ENCODE assay signal across 18 mouse cellular contexts in genomic region chr5:122668981-122669897, GRCm38 (mm10). TPM values are rescaled to one million over a fixed set of nuclear protein-coding genes. Genes with fewer than 3 reads are reported as not detected.
DNase-seq lines count a peak whose midpoint lies in the region; ATAC-seq and TF ChIP-seq lines count a peak whose summit lies in the region.
"Had no signal": no experiment of that assay in that cellular context is flagged by ENCODE, and none has a peak within 500 bp of the region (broad histone marks: within the 10 kb centered on the region; RNA-seq: fewer than 3 reads in every experiment).

No protein-coding gene starts in this region.

- intact Hi-C loops in heart, postnatal 36 days (cut with DNase I) = no loop called here

- no peaks in the 10 kb centered on the region for H3K27me3 ChIP-seq in lung, postnatal 0 days (replicated peaks; ENCODE audit: insufficient read depth, low read length)
- H3K27me3 ChIP-seq in kidney, embryonic 15.5 days = no peaks in the 10 kb centered on the region
- no peaks in the 10 kb centered on the region for H3K27me3 ChIP-seq in neural tube, embryonic 15.5 days (replicated peaks)
- H3K27me3 ChIP-seq: hindbrain, embryonic 13.5 days; limb, embryonic 13.5 days had no signal

- no peak for TF ChIP-seq CTCF in lung, postnatal 0 days (IDR thresholded peaks at IDR 0.05)
- TF ChIP-seq CTCF in bone marrow macrophage, adult 2 months (IDR thresholded peaks at IDR 0.05; ENCODE audit: low read depth, low read length) = no peak

- H3K9ac ChIP-seq in lung, postnatal 0 days (replicated peaks; ENCODE audit: low read depth) = no peak overlapping the region
- H3K9ac ChIP-seq in kidney, embryonic 15.5 days = no peak overlapping the region
- no peak overlapping the region for H3K9ac ChIP-seq in neural tube, embryonic 15.5 days (replicated peaks)
- H3K9ac ChIP-seq: hindbrain, embryonic 13.5 days; limb, embryonic 13.5 days had no signal

- H3K4me2 ChIP-seq in lung, postnatal 0 days (replicated peaks; ENCODE audit: low read depth, low read length) = no peak overlapping the region
- no peak overlapping the region for H3K4me2 ChIP-seq in kidney, embryonic 15.5 days
- no peak overlapping the region for H3K4me2 ChIP-seq in neural tube, embryonic 15.5 days
- H3K4me2 ChIP-seq: hindbrain, embryonic 13.5 days; limb, embryonic 13.5 days had no signal

- H3K9me3 ChIP-seq in lung, postnatal 0 days (ENCODE audit: low read length) = no peaks in the 10 kb centered on the region
- no peaks in the 10 kb centered on the region for H3K9me3 ChIP-seq in kidney, embryonic 15.5 days (replicated peaks)
- no peaks in the 10 kb centered on the region for H3K9me3 ChIP-seq in neural tube, embryonic 15.5 days (replicated peaks)
- H3K9me3 ChIP-seq: heart, embryonic 10.5 days; hindbrain, embryonic 13.5 days; limb, embryonic 13.5 days had no signal

- ATAC-seq in lung, postnatal 0 days = peak; percentile 28; the same call in 1 of the 2 replicates
- no peak for ATAC-seq in kidney, embryonic 15.5 days (replicated peaks; ENCODE audit: low FRiP score)
- no peak for ATAC-seq in neural tube, embryonic 15.5 days (ENCODE audit: low FRiP score)
- ATAC-seq: midbrain, embryonic 16.5 days had no signal

- peak; percentile 30 for DNase-seq in lung, postnatal 0 days (ENCODE audit: low spot score)
- no peak for DNase-seq in lung, postnatal 10 days
- peak; percentile 45 for DNase-seq in naive thymus-derived CD4-positive, alpha-beta T cell, adult 2 months (ENCODE audit: low read depth)
- DNase-seq in heart, postnatal 36 days = no peak
- DNase-seq in adrenal gland, adult 2 months = no peak
- DNase-seq: adrenal gland, postnatal 36 days; cerebellum, postnatal 10 days; embryo, embryonic 11 days; retina, postnatal 1 day; right cerebral cortex, postnatal 4 days; thymus, postnatal 4 days had no signal

- H3K4me3 ChIP-seq in lung, postnatal 0 days (ENCODE audit: low read depth, low read length) = no peak overlapping the region
- H3K4me3 ChIP-seq in bone marrow macrophage, adult 2 months (ENCODE audit: insufficient read depth, low read length) = no peak overlapping the region
- H3K4me3 ChIP-seq in kidney, embryonic 15.5 days (replicated peaks) = no peak overlapping the region
- no peak overlapping the region for H3K4me3 ChIP-seq in neural tube, embryonic 15.5 days (replicated peaks)
- H3K4me3 ChIP-seq: heart, embryonic 10.5 days; hindbrain, embryonic 13.5 days; limb, embryonic 13.5 days had no signal

- TF ChIP-seq POLR2A in bone marrow macrophage, adult 2 months (IDR thresholded peaks at IDR 0.05; ENCODE audit: borderline replicate concordance, low read depth, low read length) = no peak

- TF ChIP-seq EP300 in lung, postnatal 0 days (IDR thresholded peaks at IDR 0.05) = peak; percentile 64

- WGBS in lung, postnatal 0 days = 51% methylated on average over 15 of the region's 15 CpGs
- WGBS in kidney, embryonic 15.5 days = 49% methylated on average over 15 of the region's 15 CpGs
- 74% methylated on average over 15 of the region's 15 CpGs for WGBS in neural tube, embryonic 15.5 days

- no peaks in the 10 kb centered on the region for H3K36me3 ChIP-seq in lung, postnatal 0 days (ENCODE audit: insufficient read depth, low read length)
- no peaks in the 10 kb centered on the region for H3K36me3 ChIP-seq in kidney, embryonic 15.5 days
- H3K36me3 ChIP-seq in neural tube, embryonic 15.5 days = no peaks in the 10 kb centered on the region
- H3K36me3 ChIP-seq: heart, embryonic 10.5 days; hindbrain, embryonic 13.5 days; limb, embryonic 13.5 days had no signal

- H3K4me1 ChIP-seq in lung, postnatal 0 days (ENCODE audit: insufficient read depth, low read depth, low read length) = no peaks in the 10 kb centered on the region
- peaks cover 14% of the 10 kb centered on the region for H3K4me1 ChIP-seq in bone marrow macrophage, adult 2 months (ENCODE audit: control insufficient read depth, insufficient read depth, low read length)
- peaks cover 25% of the 10 kb centered on the region for H3K4me1 ChIP-seq in kidney, embryonic 15.5 days
- H3K4me1 ChIP-seq in neural tube, embryonic 15.5 days = peaks cover 4% of the 10 kb centered on the region
- H3K4me1 ChIP-seq: limb, embryonic 13.5 days had no signal

- H3K27ac ChIP-seq in lung, postnatal 0 days (ENCODE audit: low read length) = no peak overlapping the region
- peak overlapping the region; percentile 25; the same call in 1 of the 2 replicates for H3K27ac ChIP-seq in bone marrow macrophage, adult 2 months (ENCODE audit: insufficient read depth, low read depth, low read length)
- peak overlapping the region; percentile 6; the same call in 1 of the 2 replicates for H3K27ac ChIP-seq in kidney, embryonic 15.5 days
- no peak overlapping the region for H3K27ac ChIP-seq in neural tube, embryonic 15.5 days (replicated peaks)
- H3K27ac ChIP-seq: heart, embryonic 10.5 days; hindbrain, embryonic 13.5 days; limb, embryonic 13.5 days had no signal

RNA-seq across cellular contexts. Expression of gene P2rx7, which starts 25.5 kb away (rescaled TPM):
- 6.7 and 7.0 TPM in 2 replicates for polyA plus RNA-seq in lung, postnatal 0 days (2015; fragmentation: Nextera tagmentation; extraction: Ambion mirVana)
- polyA plus RNA-seq in bone marrow macrophage, adult 2 months (2012; ENCODE audit: insufficient read depth, insufficient read length, missing spikeins) = 78.0 and 80.3 TPM in 2 replicates
- polyA plus RNA-seq in kidney, embryonic 15.5 days (2015; fragmentation: Nextera tagmentation; extraction: Ambion mirVana) = 0.94 and 1.4 TPM in 2 replicates
- 1 to 10 TPM; 4.4 TPM for total RNA-seq in heart, postnatal 36 days (2021)
- total RNA-seq in adrenal gland, adult 2 months (2021) = 1 to 10 TPM; 3.0 to 3.3 TPM
- 3.1 and 5.3 TPM in 2 replicates for polyA plus RNA-seq in adrenal gland, adult 2 months (2012; rRNA removed)
- polyA plus RNA-seq in neural tube, embryonic 15.5 days (2015; fragmentation: Nextera tagmentation; extraction: Ambion mirVana) = 5.0 and 5.9 TPM in 2 replicates

RNA-seq across cellular contexts. Expression of gene P2rx4, which starts 38.1 kb away (rescaled TPM):
- 57.8 and 61.1 TPM in 2 replicates for polyA plus RNA-seq in lung, postnatal 0 days (2015; fragmentation: Nextera tagmentation; extraction: Ambion mirVana)
- polyA plus RNA-seq in bone marrow macrophage, adult 2 months (2012; ENCODE audit: insufficient read depth, insufficient read length, missing spikeins) = 497 and 499 TPM in 2 replicates
- polyA plus RNA-seq in kidney, embryonic 15.5 days (2015; fragmentation: Nextera tagmentation; extraction: Ambion mirVana) = 20.4 and 25.6 TPM in 2 replicates
- total RNA-seq in heart, postnatal 36 days (2021) = 10 to 100 TPM; 18.9 to 20.5 TPM
- 10 to 100 TPM; 35.2 to 46.2 TPM for total RNA-seq in adrenal gland, adult 2 months (2021)
- 30.3 and 42.5 TPM in 2 replicates for polyA plus RNA-seq in adrenal gland, adult 2 months (2012; rRNA removed)
- polyA plus RNA-seq in neural tube, embryonic 15.5 days (2015; fragmentation: Nextera tagmentation; extraction: Ambion mirVana) = 14.7 and 18.6 TPM in 2 replicates

RNA-seq across cellular contexts. Expression of gene Ift81, which starts 54.9 kb away (rescaled TPM):
- polyA plus RNA-seq in lung, postnatal 0 days (2015; fragmentation: Nextera tagmentation; extraction: Ambion mirVana) = 29.5 and 38.5 TPM in 2 replicates
- polyA plus RNA-seq in bone marrow macrophage, adult 2 months (2012; ENCODE audit: insufficient read depth, insufficient read length, missing spikeins) = 7.7 and 8.5 TPM in 2 replicates
- polyA plus RNA-seq in kidney, embryonic 15.5 days (2015; fragmentation: Nextera tagmentation; extraction: Ambion mirVana) = 41.4 and 43.0 TPM in 2 replicates
- 10 to 100 TPM; 66.7 to 71.1 TPM for total RNA-seq in heart, postnatal 36 days (2021)
- total RNA-seq in adrenal gland, adult 2 months (2021) = 10 to 100 TPM in 1 of 2 experiments, 1 to 10 TPM in 1; 6.5 to 15.7 TPM
- polyA plus RNA-seq in adrenal gland, adult 2 months (2012; rRNA removed) = 1.4 and 2.2 TPM in 2 replicates
- polyA plus RNA-seq in neural tube, embryonic 15.5 days (2015; fragmentation: Nextera tagmentation; extraction: Ambion mirVana) = 59.2 and 60.6 TPM in 2 replicates

Comparison
In these comparisons a context has a peak if more than half of its experiments do, and no peak if none do; other contexts are left out.
1. DNase-seq: peak in lung, postnatal 0 days (single experiment) and naive thymus-derived CD4-positive, alpha-beta T cell, adult 2 months (single experiment); none in lung, postnatal 10 days (single experiment), heart, postnatal 36 days (0 of 2) and adrenal gland, adult 2 months (single experiment).
2. H3K27ac ChIP-seq: peak in bone marrow macrophage, adult 2 months (single experiment) and kidney, embryonic 15.5 days (single experiment); none in lung, postnatal 0 days (single experiment) and neural tube, embryonic 15.5 days (single experiment).